Mouse (Mus musculus): ENCODE results near the gene Slc38a9. TPM values are rescaled to one million over a fixed set of nuclear protein-coding genes. Genes with fewer than 3 reads are reported as not detected.

Gene Slc38a9
- total and polyA plus RNA-seq, 3 experiments: 10.8 to 14.1 TPM; not detected in 1

- Histone ChIP-seq H3K9me3 (replicated peaks; ENCODE audit: insufficient read depth, low read length) (no peaks in the 10 kb centered on the region), H3K27me3 (ENCODE audit: control insufficient read depth in 1 of 2, insufficient read depth in 2 of 2, low read length in 2 of 2) (no peaks in the 10 kb centered on the region; a peak in 1 of 4 replicates), H3K36me3 (ENCODE audit: control insufficient read depth in 1 of 2, insufficient read depth in 2 of 2, low read length in 2 of 2) (peaks cover 0 to 3% of the 10 kb centered on the region in 2 experiments; a peak in 2 of 4 replicates), H3K9ac (ENCODE audit: control insufficient read depth, low read depth, low read length, poor library complexity, severe bottlenecking) (no peak overlapping the region), H3K4me1 (ENCODE audit: control insufficient read depth in 1 of 2, insufficient read depth in 2 of 2, low read length in 2 of 2) (no peaks in the 10 kb centered on the region), H3K27ac (ENCODE audit: control insufficient read depth, low read depth, low read length) (no peak overlapping the region), H3K79me2 (ENCODE audit: control insufficient read depth, insufficient read depth, low read length, poor library complexity) (no peaks in the 10 kb centered on the region), H3K4me3 (ENCODE audit: control insufficient read depth in 1 of 2, insufficient read depth in 1 of 2, low read depth in 2 of 2, low read length in 2 of 2) (no peak overlapping the region)
- DNase-seq (ENCODE audit: low read depth, low spot score): no peak
- TF ChIP-seq MAX (IDR thresholded peaks at IDR 0.05; ENCODE audit: low read length): no peak
- TF ChIP-seq BHLHE40 (IDR thresholded peaks at IDR 0.05; ENCODE audit: borderline replicate concordance, low read depth, low read length): no peak
- TF ChIP-seq TBP (IDR thresholded peaks at IDR 0.05; ENCODE audit: low read depth, low read length): no peak
- no peak for TF ChIP-seq TAL1 (IDR thresholded peaks at IDR 0.05; ENCODE audit: low read length)
- TF ChIP-seq ZC3H11A (IDR thresholded peaks at IDR 0.05; ENCODE audit: low read depth, low read length): no peak
- no peak for TF ChIP-seq MAFK (IDR thresholded peaks at IDR 0.05; ENCODE audit: borderline replicate concordance, low read depth, low read length)
- TF ChIP-seq ZMIZ1 (IDR thresholded peaks at IDR 0.05; ENCODE audit: low read depth, low read length): no peak
- no peak for TF ChIP-seq ZNF384 (IDR thresholded peaks at IDR 0.05; ENCODE audit: low read depth, low read length)
- no peak for TF ChIP-seq POLR2AphosphoS2 (IDR thresholded peaks at IDR 0.05; ENCODE audit: low read length)
- TF ChIP-seq MXI1 (IDR thresholded peaks at IDR 0.05; ENCODE audit: low read depth, low read length): no peak
- no peak for TF ChIP-seq USF1 (IDR thresholded peaks at IDR 0.05; ENCODE audit: low read depth, low read length)
- no peak for TF ChIP-seq UBTF (IDR thresholded peaks at IDR 0.05; ENCODE audit: borderline replicate concordance, insufficient read depth, low read depth, low read length)
- TF ChIP-seq POLR2A (IDR thresholded peaks at IDR 0.05; ENCODE audit: control insufficient read depth in 1 of 2, insufficient read depth in 1 of 2, low read depth in 1 of 2, low read length in 2 of 2, poor library complexity in 1 of 2): no peak
- TF ChIP-seq RAD21 (IDR thresholded peaks at IDR 0.05; ENCODE audit: low read depth, low read length): no peak
Measured at GRCm38 (mm10) chr13:112778407-112778806, 117.9 kb downstream of the Slc38a9 start.

DNA sequence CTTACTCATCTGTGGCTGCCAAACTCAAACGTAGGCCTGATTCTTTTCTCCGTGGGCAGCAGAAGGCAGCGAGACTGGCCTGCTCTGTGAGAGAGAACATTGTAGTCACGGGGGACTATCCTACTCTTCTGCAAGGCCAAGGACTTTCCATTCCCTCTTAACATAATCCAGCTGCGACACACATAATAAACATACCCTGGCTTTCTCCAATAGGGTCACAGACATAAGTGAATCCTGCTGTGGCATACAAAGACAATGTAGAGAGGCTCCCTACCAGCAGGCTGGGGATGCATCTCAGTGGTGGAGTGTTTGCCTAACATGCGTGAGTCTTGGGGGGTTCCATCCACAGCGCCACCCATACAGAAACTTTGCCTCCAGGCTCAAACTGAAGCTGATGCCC is 124.8 kb downstream of the Slc38a9 start:
- H3K4me3 ChIP-seq (ENCODE audit: control insufficient read depth in 1 of 2, insufficient read depth in 1 of 2, low read depth in 2 of 2, low read length in 2 of 2): no peak overlapping the region
- H3K36me3 ChIP-seq (ENCODE audit: control insufficient read depth in 1 of 2, insufficient read depth in 2 of 2, low read length in 2 of 2): no peaks in the 10 kb centered on the region
- H3K9me3 ChIP-seq (replicated peaks; ENCODE audit: insufficient read depth, low read length): no peaks in the 10 kb centered on the region
- TF ChIP-seq BHLHE40 (IDR thresholded peaks at IDR 0.05; ENCODE audit: borderline replicate concordance, low read depth, low read length) (no peak), CHD1 (IDR thresholded peaks at IDR 0.05; ENCODE audit: low read depth, low read length) (no peak), SIN3A (IDR thresholded peaks at IDR 0.05; ENCODE audit: low read length) (no peak), ZNF384 (IDR thresholded peaks at IDR 0.05; ENCODE audit: low read depth, low read length) (no peak), RAD21 (IDR thresholded peaks at IDR 0.05; ENCODE audit: low read depth, low read length) (no peak)
- no peak overlapping the region for H3K27ac ChIP-seq (ENCODE audit: control insufficient read depth, low read depth, low read length)
- H3K4me1 ChIP-seq (ENCODE audit: control insufficient read depth in 1 of 2, insufficient read depth in 2 of 2, low read length in 2 of 2): no peaks in the 10 kb centered on the region
- no peaks in the 10 kb centered on the region for H3K79me2 ChIP-seq (ENCODE audit: control insufficient read depth, insufficient read depth, low read length, poor library complexity)
- no peak for DNase-seq (ENCODE audit: low read depth, low spot score)
- no peaks in the 10 kb centered on the region for H3K27me3 ChIP-seq (ENCODE audit: control insufficient read depth in 1 of 2, insufficient read depth in 2 of 2, low read length in 2 of 2)
- H3K9ac ChIP-seq (ENCODE audit: control insufficient read depth, low read depth, low read length, poor library complexity, severe bottlenecking): no peak overlapping the region

All from MEL (cell line).